Mouse (Mus musculus): ENCODE measurements around the gene Klhl36.

- TF ChIP-seq CTCF (IDR thresholded peaks at IDR 0.05) (no peak), EP300 (IDR thresholded peaks at IDR 0.05) (no peak)
These were observed 35.1 kb upstream of the Klhl36 start for GRCm38 (mm10) chr8:119826982-119827381.

Measured in lung, postnatal 0 days (tissue).